Mouse (Mus musculus) liver, adult 2 months (tissue): ENCODE measurements around the gene 4930432K21Rik.

Experiments
- CTCF ChIP-seq: fragments of 200-500 bp; IDR thresholded peaks from 2 replicates; pipeline ENCODE4 v1.5.1; 2011; ENCODE audit warnings: low read depth, low read length, control low read depth
- POLR2A ChIP-seq: fragments of 200-500 bp; IDR thresholded peaks from 2 replicates; pipeline ENCODE4 v1.6.1; 2011; ENCODE audit warnings: low read length, control low read depth; ENCODE audit not compliant: insufficient read depth; ENCODE audit errors: extremely low read depth

- TF ChIP-seq POLR2A (no peak), CTCF (no peak)
Observed at GRCm38 (mm10) chr8:84188671-84189070, 40.8 kb downstream of the 4930432K21Rik start.
